Mouse (Mus musculus): ENCODE measurements around the gene U2af2. TPM values are rescaled to one million over a fixed set of nuclear protein-coding genes. Genes with fewer than 3 reads are reported as not detected.

U2af2 gene
- polyA plus RNA-seq, 1 experiment from 2014 or later: 180 TPM

- Histone ChIP-seq H3K4me1 (peaks cover 9% of the 10 kb centered on the region), H3K27me3 (ENCODE audit: low read depth, poor library complexity, severe bottlenecking) (peaks cover 9% of the 10 kb centered on the region), H3K36me3 (peaks cover 6% of the 10 kb centered on the region), H3K9me3 (replicated peaks) (no peaks in the 10 kb centered on the region), H3K27ac (replicated peaks) (no peak overlapping the region), H3K4me3 (no peak overlapping the region)
- DNase-seq (ENCODE audit: low spot score): no peak
- 77% methylated on average over 2 of the region's 2 CpGs for WGBS
Measured at GRCm38 (mm10) chr7:5046112-5046511, 15.8 kb upstream of the U2af2 start.

DNA sequence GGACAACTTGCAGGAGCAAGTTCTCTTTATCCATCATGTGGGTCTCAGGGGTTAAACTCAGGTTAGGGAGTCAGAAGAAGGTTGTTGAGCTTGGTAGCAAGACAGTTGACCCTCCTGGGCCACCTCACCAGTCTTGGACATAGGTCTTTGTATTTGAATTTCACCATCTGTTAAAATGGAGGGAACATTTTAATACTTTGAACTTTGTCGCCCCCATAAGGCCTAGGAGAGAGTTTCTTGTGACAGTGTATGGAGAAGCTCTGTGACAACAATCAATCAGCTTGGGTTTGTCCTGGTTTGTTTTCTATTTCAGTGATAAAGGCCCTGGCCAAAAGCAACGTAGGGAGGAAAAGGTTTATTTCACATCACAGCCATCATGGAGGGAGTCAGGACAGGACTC, 14.6 kb upstream of the U2af2 start:
- DNase-seq (ENCODE audit: low spot score): no peak
- WGBS: 36% methylated on average over 2 of the region's 2 CpGs
- H3K27me3 ChIP-seq (ENCODE audit: low read depth, poor library complexity, severe bottlenecking): peaks cover 17% of the 10 kb centered on the region

GRCm38 (mm10) chr7:5051193-5052192, 10.4 kb upstream of the U2af2 start, which contains the start of gene Zfp580:
Gene Zfp580, plus strand, starts transcription at chr7:5051538.
- Histone ChIP-seq H3K36me3 (no peaks in the 10 kb centered on the region), H3K4me3 (peak within 1 kb of the TSS; percentile 88), H3K27ac (replicated peaks) (peak within 1 kb of the TSS; percentile 92), H3K9me3 (replicated peaks) (no peaks in the 10 kb centered on the region), H3K4me1 (peaks cover 42% of the 10 kb centered on the region), H3K27me3 (ENCODE audit: low read depth, poor library complexity, severe bottlenecking) (peaks cover 59% of the 10 kb centered on the region)
- DNase-seq (ENCODE audit: low spot score): peak; percentile 86
- 1% methylated on average over 65 of the region's 65 CpGs for WGBS

More for the DNA sequence above, 14.6 kb upstream of the U2af2 start:
- Histone ChIP-seq H3K9me3 (replicated peaks) (no peaks in the 10 kb centered on the region), H3K4me3 (no peak overlapping the region), H3K36me3 (no peaks in the 10 kb centered on the region), H3K27ac (replicated peaks) (no peak overlapping the region), H3K4me1 (peaks cover 18% of the 10 kb centered on the region)

- peaks cover 68% of the 10 kb centered on the region for H3K27me3 ChIP-seq (ENCODE audit: low read depth, poor library complexity, severe bottlenecking)
- H3K36me3 ChIP-seq: no peaks in the 10 kb centered on the region
- WGBS: 3% methylated on average over 12 of the region's 12 CpGs
- no peak for DNase-seq (ENCODE audit: low spot score)
- H3K27ac ChIP-seq (replicated peaks): 0 out of 2 replicates have a peak overlapping the region, but pooled peaks have one; percentile 23
- H3K4me3 ChIP-seq: peak overlapping the region; percentile 88
- H3K4me1 ChIP-seq: peaks cover 52% of the 10 kb centered on the region
- H3K9me3 ChIP-seq (replicated peaks): no peaks in the 10 kb centered on the region
Measured at GRCm38 (mm10) chr7:5052438-5052837, 9.5 kb upstream of the U2af2 start.

GRCm38 (mm10) chr7:5052931-5053343, 9.0 kb upstream of the U2af2 start:
- Histone ChIP-seq H3K27ac (replicated peaks) (peak overlapping the region; percentile 23; the same call in 1 of the 2 replicates), H3K4me3 (peak overlapping the region; percentile 88), H3K9me3 (replicated peaks) (no peaks in the 10 kb centered on the region), H3K27me3 (ENCODE audit: low read depth, poor library complexity, severe bottlenecking) (peaks cover 73% of the 10 kb centered on the region), H3K4me1 (peaks cover 56% of the 10 kb centered on the region), H3K36me3 (no peaks in the 10 kb centered on the region)
- 4% methylated on average over 44 of the region's 45 CpGs for WGBS
- DNase-seq (ENCODE audit: low spot score): peak; percentile 39

DNA sequence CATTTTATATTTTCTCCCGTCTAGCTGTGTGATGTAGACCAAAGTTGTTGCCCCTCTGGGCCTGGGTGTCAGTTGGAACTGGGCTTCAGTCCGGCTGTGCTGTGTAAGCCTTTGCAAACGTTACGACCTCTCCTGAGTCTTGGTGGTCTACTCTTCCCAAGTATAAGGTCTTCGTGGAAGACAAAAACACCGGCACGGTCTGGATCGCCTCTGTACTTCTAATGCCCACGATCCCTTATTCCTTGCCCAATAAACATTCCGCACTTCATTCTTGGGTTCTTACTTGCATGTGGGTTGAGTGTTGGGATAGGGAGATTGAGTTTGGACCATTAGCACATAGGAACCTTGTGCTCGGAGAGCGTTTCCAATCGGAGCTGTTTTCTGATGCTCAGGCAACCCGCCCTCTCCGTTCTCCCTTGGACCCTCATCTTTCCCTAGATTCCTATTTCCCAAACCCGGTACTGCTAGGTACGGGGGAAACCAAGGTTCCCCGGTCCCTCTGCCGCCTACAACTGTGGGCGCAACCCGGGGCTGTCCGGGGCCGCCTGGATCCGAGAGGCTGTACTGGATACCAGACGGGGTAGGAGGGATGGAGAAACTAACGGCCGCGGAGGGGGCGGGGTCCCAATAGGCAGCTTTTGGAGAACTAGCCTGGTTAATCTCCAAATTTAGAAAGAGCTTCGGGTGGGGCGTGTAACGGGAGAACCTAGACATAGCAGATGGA, 8.3 kb upstream of the U2af2 start:
- peak; percentile 45 for DNase-seq (ENCODE audit: low spot score)
- H3K9me3 ChIP-seq (replicated peaks): no peaks in the 10 kb centered on the region
- no peaks in the 10 kb centered on the region for H3K36me3 ChIP-seq
- no peak overlapping the region for H3K27ac ChIP-seq (replicated peaks)
- WGBS: 8% methylated on average over 32 of the region's 32 CpGs
- peaks cover 56% of the 10 kb centered on the region for H3K4me1 ChIP-seq
- peak overlapping the region; percentile 88 for H3K4me3 ChIP-seq
- H3K27me3 ChIP-seq (ENCODE audit: low read depth, poor library complexity, severe bottlenecking): peaks cover 80% of the 10 kb centered on the region

DNA sequence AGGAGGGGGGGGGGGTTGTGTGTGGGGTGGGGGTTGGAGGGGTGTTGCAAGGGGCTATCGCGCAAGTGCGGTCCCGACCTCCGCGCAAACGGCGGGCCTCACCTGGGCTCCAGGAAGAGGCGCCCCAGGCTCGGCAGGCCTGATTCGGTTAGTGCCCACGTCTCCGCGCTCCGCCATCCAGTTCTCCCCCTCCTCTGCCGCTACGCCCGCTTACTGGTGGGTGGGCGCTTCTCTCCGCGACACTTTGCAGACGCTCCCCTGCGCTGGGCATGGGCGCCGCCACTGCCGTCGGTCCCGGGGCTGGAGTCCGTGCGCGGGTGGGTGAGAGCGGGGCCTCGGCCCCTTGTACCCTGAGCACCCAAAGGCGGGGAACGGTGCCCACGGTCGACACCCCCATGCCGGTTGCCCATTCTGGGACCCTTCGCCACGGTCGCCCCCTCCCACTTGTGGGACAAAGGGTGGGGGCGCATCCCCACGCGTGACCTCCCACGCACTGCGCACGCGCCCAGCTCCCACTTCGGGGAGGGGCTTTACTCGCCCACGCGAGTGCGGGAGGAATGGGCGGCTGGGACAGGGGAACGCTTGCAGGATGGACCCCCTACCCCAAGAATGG, 5.2 kb upstream of the U2af2 start:
- WGBS: 3% methylated on average over 55 of the region's 55 CpGs
- peak; percentile 38 for DNase-seq (ENCODE audit: low spot score)
- H3K9me3 ChIP-seq (replicated peaks): no peaks in the 10 kb centered on the region
- peaks cover 59% of the 10 kb centered on the region for H3K4me1 ChIP-seq
- H3K36me3 ChIP-seq: no peaks in the 10 kb centered on the region
- peak overlapping the region; percentile 58 for H3K4me3 ChIP-seq
- peaks cover 79% of the 10 kb centered on the region for H3K27me3 ChIP-seq (ENCODE audit: low read depth, poor library complexity, severe bottlenecking)
- H3K27ac ChIP-seq (replicated peaks): peak overlapping the region; percentile 77

DNA sequence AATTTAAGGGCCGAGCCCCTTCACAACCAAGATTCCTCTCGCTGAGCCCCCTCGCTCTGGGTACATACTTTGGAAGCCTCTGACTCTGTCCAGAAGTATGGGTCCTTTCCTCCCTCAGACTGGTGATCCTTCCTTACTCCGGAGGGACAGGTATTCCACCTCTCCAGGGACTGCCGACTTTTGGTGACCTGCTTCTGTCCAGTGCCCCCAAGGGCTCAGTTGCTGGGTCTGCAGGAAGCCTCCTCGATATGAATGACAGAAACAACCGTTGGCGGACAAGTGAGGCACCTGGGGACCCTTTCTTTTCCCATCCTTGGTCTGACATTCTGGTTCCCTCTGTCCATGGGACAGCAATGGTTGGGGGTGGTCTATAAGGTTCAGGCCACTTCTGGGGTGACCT, 4.6 kb upstream of the U2af2 start:
- H3K4me3 ChIP-seq: peak overlapping the region; percentile 58
- no peaks in the 10 kb centered on the region for H3K9me3 ChIP-seq (replicated peaks)
- WGBS: 33% methylated on average over 8 of the region's 8 CpGs
- no peaks in the 10 kb centered on the region for H3K36me3 ChIP-seq
- no peak overlapping the region for H3K27ac ChIP-seq (replicated peaks)
- peaks cover 53% of the 10 kb centered on the region for H3K4me1 ChIP-seq
- DNase-seq (ENCODE audit: low spot score): no peak
- peaks cover 73% of the 10 kb centered on the region for H3K27me3 ChIP-seq (ENCODE audit: low read depth, poor library complexity, severe bottlenecking)

DNA sequence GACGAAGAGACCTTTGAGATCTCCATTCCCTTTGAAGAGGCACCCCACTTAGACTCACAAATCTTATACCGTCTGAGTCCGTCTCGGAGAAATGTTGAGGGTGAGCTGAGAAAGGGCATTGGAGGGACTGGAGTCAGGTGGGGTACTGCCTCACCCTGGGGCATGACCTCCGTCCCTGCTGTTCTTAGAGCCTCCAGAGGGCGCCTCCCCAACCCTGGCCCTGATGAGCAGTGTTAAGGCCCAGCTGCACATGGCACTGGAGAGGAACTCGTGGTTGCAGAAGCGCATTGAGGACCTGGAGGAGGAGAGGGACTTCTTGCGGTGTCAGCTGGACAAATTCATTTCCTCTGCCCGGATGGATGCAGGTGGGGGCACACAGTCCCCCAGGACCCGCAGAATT, 4.1 kb upstream of the U2af2 start:
- peaks cover 49% of the 10 kb centered on the region for H3K4me1 ChIP-seq
- 29% methylated on average over 11 of the region's 11 CpGs for WGBS
- DNase-seq (ENCODE audit: low spot score): no peak
- H3K4me3 ChIP-seq: no peak overlapping the region; the same call in 1 of the 2 replicates
- H3K27ac ChIP-seq (replicated peaks): no peak overlapping the region
- H3K9me3 ChIP-seq (replicated peaks): no peaks in the 10 kb centered on the region
- H3K27me3 ChIP-seq (ENCODE audit: low read depth, poor library complexity, severe bottlenecking): peaks cover 68% of the 10 kb centered on the region
- H3K36me3 ChIP-seq: no peaks in the 10 kb centered on the region

- no peaks in the 10 kb centered on the region for H3K9me3 ChIP-seq (replicated peaks)
- no peak for DNase-seq (ENCODE audit: low spot score)
- H3K4me3 ChIP-seq: no peak overlapping the region
- H3K27ac ChIP-seq (replicated peaks): no peak overlapping the region
- no peaks in the 10 kb centered on the region for H3K36me3 ChIP-seq
- peaks cover 60% of the 10 kb centered on the region for H3K27me3 ChIP-seq (ENCODE audit: low read depth, poor library complexity, severe bottlenecking)
- 76% methylated on average over 1 of the region's 1 CpGs for WGBS
- H3K4me1 ChIP-seq: peaks cover 45% of the 10 kb centered on the region
Measured at GRCm38 (mm10) chr7:5058631-5059030, 3.3 kb upstream of the U2af2 start.

GRCm38 (mm10) chr7:5059421-5059820, 2.5 kb upstream of the U2af2 start:
- H3K9me3 ChIP-seq (replicated peaks): no peaks in the 10 kb centered on the region

DNA sequence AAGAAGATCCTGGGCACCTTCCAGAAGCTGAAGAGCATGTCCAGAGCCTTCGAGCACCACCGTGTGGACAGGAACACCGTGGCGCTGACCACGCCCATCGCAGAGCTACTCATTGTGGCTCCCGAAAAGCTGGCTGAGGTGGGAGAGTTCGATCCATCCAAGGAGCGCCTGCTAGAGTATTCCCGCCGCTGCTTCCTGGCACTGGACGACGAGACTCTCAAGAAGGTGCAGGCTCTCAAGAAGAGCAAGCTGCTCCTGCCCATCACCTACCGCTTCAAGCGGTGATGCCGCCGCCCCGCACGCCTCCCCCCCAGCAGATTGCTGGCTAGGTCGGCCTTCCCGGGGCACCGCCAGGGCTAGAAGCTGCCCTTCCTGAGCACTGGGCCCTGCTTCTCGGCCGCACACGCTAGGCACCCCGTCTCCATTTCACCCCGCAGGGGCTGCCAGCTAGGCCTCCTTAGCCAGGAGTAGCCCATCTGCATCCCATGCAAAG, 1.7 kb upstream of the U2af2 start:
- 6% methylated on average over 27 of the region's 27 CpGs for WGBS
- Histone ChIP-seq H3K36me3 (peaks cover 8% of the 10 kb centered on the region), H3K27me3 (ENCODE audit: low read depth, poor library complexity, severe bottlenecking) (peaks cover 44% of the 10 kb centered on the region), H3K9me3 (replicated peaks) (no peaks in the 10 kb centered on the region), H3K27ac (replicated peaks) (peak overlapping the region; percentile 97), H3K4me3 (peak overlapping the region; percentile 74), H3K4me1 (peaks cover 48% of the 10 kb centered on the region)
- peak; percentile 81 for DNase-seq (ENCODE audit: low spot score)

More at GRCm38 (mm10) chr7:5059421-5059820, 2.5 kb upstream of the U2af2 start:
- Histone ChIP-seq H3K27me3 (ENCODE audit: low read depth, poor library complexity, severe bottlenecking) (peaks cover 52% of the 10 kb centered on the region), H3K27ac (replicated peaks) (0 out of 2 replicates have a peak overlapping the region, but pooled peaks have one; percentile 97), H3K4me3 (peak overlapping the region; percentile 74), H3K4me1 (peaks cover 46% of the 10 kb centered on the region), H3K36me3 (peaks cover 4% of the 10 kb centered on the region)
- 94% methylated on average over 12 of the region's 12 CpGs for WGBS
- DNase-seq (ENCODE audit: low spot score): no peak
